Mouse (Mus musculus): ENCODE measurements at regions not wholly inside any gene's neighbourhood (a gene's known extent, or its start where the extent isn't known, plus 50 kb on each side); places are given as distances from the start of the nearest gene placed in this dataset.

GRCm38 (mm10) chr2:9331630-9332352 lies 549.3 kb upstream of the 4930412O13Rik start:
- TF ChIP-seq EP300 (IDR thresholded peaks at IDR 0.05; ENCODE audit: low read depth) (no peak), CTCF (IDR thresholded peaks at IDR 0.05; ENCODE audit: low read depth) (no peak)
